Comparison of ENCODE assay signal across 11 mouse cellular contexts in genomic region chr1:106241059-106241458, GRCm38 (mm10).
DNase-seq lines count a peak whose midpoint lies in the region; TF ChIP-seq lines count a peak whose summit lies in the region.
"Had no signal": no experiment of that assay in that cellular context is flagged by ENCODE, and none has a peak within 500 bp of the region (broad histone marks: within the 10 kb centered on the region; RNA-seq: fewer than 3 reads in every experiment).

No protein-coding gene starts in this region.

- peak overlapping the region; percentile 55; the same call in 1 of the 2 replicates for H3K27ac ChIP-seq in kidney, adult 2 months (ENCODE audit: insufficient read depth, low read depth, low read length)
- H3K27ac ChIP-seq in heart, embryonic 10.5 days, result no peak overlapping the region
- H3K27ac ChIP-seq: neural tube, embryonic 12.5 days had no signal

- H3K4me3 ChIP-seq in kidney, adult 2 months (ENCODE audit: insufficient read depth, low read depth, low read length), result no peak overlapping the region
- no peak overlapping the region for H3K4me3 ChIP-seq in heart, embryonic 10.5 days
- H3K4me3 ChIP-seq: neural tube, embryonic 12.5 days had no signal

- TF ChIP-seq CTCF in kidney, adult 2 months (conservative IDR thresholded peaks at IDR 0.05; ENCODE audit: insufficient read depth, insufficient read length, low read depth, low read length), result no peak

- H3K36me3 ChIP-seq in kidney, adult 2 months (ENCODE audit: control insufficient read depth, insufficient read depth, low read length), result no peaks in the 10 kb centered on the region
- H3K36me3 ChIP-seq in heart, embryonic 10.5 days, result no peaks in the 10 kb centered on the region
- H3K36me3 ChIP-seq: neural tube, embryonic 12.5 days had no signal

- H3K27me3 ChIP-seq in kidney, adult 2 months (replicated peaks; ENCODE audit: control insufficient read depth, insufficient read depth, low read length), result no peaks in the 10 kb centered on the region
- H3K27me3 ChIP-seq in heart, embryonic 10.5 days (ENCODE audit: insufficient read depth, poor library complexity, severe bottlenecking), result no peaks in the 10 kb centered on the region
- H3K27me3 ChIP-seq: neural tube, embryonic 12.5 days had no signal

- H3K4me1 ChIP-seq in kidney, adult 2 months (ENCODE audit: control insufficient read depth, insufficient read depth, low read length), result peaks cover 25% of the 10 kb centered on the region
- no peaks in the 10 kb centered on the region; the same call in none of the 2 replicates for H3K4me1 ChIP-seq in heart, embryonic 10.5 days

- no peaks in the 10 kb centered on the region for H3K9me3 ChIP-seq in heart, embryonic 10.5 days

- peak; percentile 50 for DNase-seq in kidney, adult 2 months
- DNase-seq in kidney, postnatal 10 days, result no peak
- DNase-seq in right cerebral cortex, postnatal 36 days (ENCODE audit: low spot score in 2 of 2), result peak; percentile 29 to 58
- DNase-seq in right cerebral cortex, postnatal 4 days, result no peak
- peak; percentile 33 for DNase-seq in fat pad, adult 2 months (ENCODE audit: extremely low read depth, low read depth, low spot score)
- DNase-seq in T-cell, adult 2 months (ENCODE audit: low spot score), result no peak
- DNase-seq in heart, embryonic 10.5 days (ENCODE audit: low spot score), result no peak
- DNase-seq: adrenal gland, adult 8-10 months; lung, postnatal 4 days; thymus, postnatal 4 days had no signal

- 83% methylated on average over 1 of the region's 1 CpGs for WGBS in kidney, adult 2 months
- WGBS in heart, embryonic 10.5 days, result 79% methylated on average over 1 of the region's 1 CpGs

- no peak for TF ChIP-seq POLR2A in kidney, adult 2 months (IDR thresholded peaks at IDR 0.05; ENCODE audit: low read depth, low read length)

Comparison
In these comparisons a context has a peak if more than half of its experiments do, and no peak if none do; other contexts are left out.
1. DNase-seq: peak in kidney, adult 2 months (single experiment), right cerebral cortex, postnatal 36 days (2 of 2) and fat pad, adult 2 months (single experiment); none in kidney, postnatal 10 days (single experiment), right cerebral cortex, postnatal 4 days (single experiment), T-cell, adult 2 months (single experiment) and heart, embryonic 10.5 days (single experiment).